Mouse (Mus musculus): Measurements from ENCODE around the gene Eef1akmt3. TPM values are rescaled to one million over a fixed set of nuclear protein-coding genes. Genes with fewer than 3 reads are reported as not detected.
A peak's percentile ranks its signal among the peaks of the same experiment; 100 is the strongest.

Eef1akmt3 gene
- polyA plus RNA-seq, 1 experiment, result 0.11 TPM

DNA sequence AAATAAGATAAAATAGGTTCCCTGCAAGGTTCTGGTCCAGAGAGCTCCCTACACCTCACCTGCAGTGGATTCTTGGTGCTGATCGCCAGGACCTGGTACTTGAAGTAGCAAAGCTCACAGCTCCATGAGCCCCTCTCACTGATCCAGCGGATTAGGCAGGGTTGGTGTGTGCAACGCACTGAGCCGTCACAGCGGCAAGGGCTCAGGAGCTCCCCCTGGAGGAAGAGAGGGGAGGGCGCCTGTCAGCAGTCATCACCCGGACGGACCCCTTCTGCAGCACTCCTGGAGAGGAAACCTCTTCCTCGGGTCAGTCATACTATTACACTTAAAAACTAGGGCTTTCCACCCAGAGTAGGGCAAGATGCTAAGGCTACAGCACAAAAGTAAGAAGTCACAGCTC is 16.8 kb upstream of the Eef1akmt3 start:
- no peaks in the 10 kb centered on the region for H3K79me2 ChIP-seq (ENCODE audit: control insufficient read depth, insufficient read depth)
- H3K27me3 ChIP-seq (ENCODE audit: control insufficient read depth, insufficient read depth, insufficient read length), result no peaks in the 10 kb centered on the region
- H3ac ChIP-seq (ENCODE audit: control insufficient read depth, insufficient read length), result no peak overlapping the region
- H3K4me3 ChIP-seq, result no peak overlapping the region
- no peak for TF ChIP-seq MYOG (IDR thresholded peaks at IDR 0.05; ENCODE audit: control insufficient read depth in 1 of 3, insufficient read depth in 1 of 3, insufficient read length in 2 of 3, low read depth in 2 of 3)
- no peak for TF ChIP-seq MAX (IDR thresholded peaks at IDR 0.05; ENCODE audit: low read depth)
- TF ChIP-seq POLR2A (IDR thresholded peaks at IDR 0.05; ENCODE audit: insufficient read length, low read depth), result no peak
- no peak for TF ChIP-seq POLR2AphosphoS2 (IDR thresholded peaks at IDR 0.05; ENCODE audit: insufficient read length, low read depth)
- no peak for TF ChIP-seq USF1 (IDR thresholded peaks at IDR 0.05; ENCODE audit: low read depth)
- TF ChIP-seq TCF12 (IDR thresholded peaks at IDR 0.05; ENCODE audit: insufficient read depth, poor library complexity, severe bottlenecking), result no peak
- TF ChIP-seq E2F4 (IDR thresholded peaks at IDR 0.05; ENCODE audit: insufficient read depth), result no peak
- no peak for TF ChIP-seq REST (IDR thresholded peaks at IDR 0.05; ENCODE audit: insufficient read depth, insufficient read length)
- TF ChIP-seq CEBPB (IDR thresholded peaks at IDR 0.05; ENCODE audit: insufficient read depth, poor library complexity, severe bottlenecking), result no peak
- no peaks in the 10 kb centered on the region for H3K36me3 ChIP-seq (ENCODE audit: control insufficient read depth, insufficient read depth)
- peak overlapping the region; percentile 51 for H3K4me2 ChIP-seq (ENCODE audit: low read depth)

DNA sequence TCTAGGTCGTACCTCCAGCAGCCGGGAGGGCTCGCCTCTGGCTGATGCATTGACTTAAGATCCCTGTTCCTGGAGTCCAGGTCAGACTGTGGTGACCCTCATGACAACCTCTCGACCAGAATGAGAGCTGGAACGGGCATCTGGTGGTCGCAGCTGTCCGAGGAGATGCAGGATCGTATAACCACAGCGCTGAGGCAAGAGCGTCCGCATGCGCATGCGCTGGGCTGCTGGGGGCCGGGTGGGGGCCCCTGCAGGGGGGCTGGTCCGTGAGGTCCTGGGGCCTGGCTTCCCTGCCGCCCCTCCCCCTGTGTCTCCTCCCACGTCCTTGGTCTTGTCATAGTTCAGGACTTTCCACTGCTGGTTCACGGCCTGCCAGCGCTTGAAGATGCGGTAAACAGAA is 15.2 kb upstream of the Eef1akmt3 start:
- Histone ChIP-seq H3K27me3 (ENCODE audit: control insufficient read depth, insufficient read depth, insufficient read length) (no peaks in the 10 kb centered on the region), H3K4me3 (no peak overlapping the region), H3ac (ENCODE audit: control insufficient read depth, insufficient read length) (no peak overlapping the region), H3K36me3 (ENCODE audit: control insufficient read depth, insufficient read depth) (no peaks in the 10 kb centered on the region), H3K4me2 (ENCODE audit: low read depth) (no peak overlapping the region), H3K79me2 (ENCODE audit: control insufficient read depth, insufficient read depth) (no peaks in the 10 kb centered on the region)
- no peak for TF ChIP-seq USF1 (IDR thresholded peaks at IDR 0.05; ENCODE audit: low read depth)
- TF ChIP-seq CEBPB (IDR thresholded peaks at IDR 0.05; ENCODE audit: insufficient read depth, poor library complexity, severe bottlenecking), result no peak
- no peak for TF ChIP-seq MYOD1 (IDR thresholded peaks at IDR 0.05; ENCODE audit: control insufficient read depth in 1 of 3, insufficient read length in 2 of 3, low read depth in 2 of 3)
- no peak for TF ChIP-seq REST (IDR thresholded peaks at IDR 0.05; ENCODE audit: insufficient read depth, insufficient read length)
- TF ChIP-seq POLR2AphosphoS2 (IDR thresholded peaks at IDR 0.05; ENCODE audit: insufficient read length, low read depth), result no peak
- no peak for TF ChIP-seq SRF (IDR thresholded peaks at IDR 0.05; ENCODE audit: control insufficient read depth, insufficient read length, low read depth)
- TF ChIP-seq POLR2A (IDR thresholded peaks at IDR 0.05; ENCODE audit: insufficient read length, low read depth), result no peak
- TF ChIP-seq E2F4 (IDR thresholded peaks at IDR 0.05; ENCODE audit: insufficient read depth), result no peak
- TF ChIP-seq MAX (IDR thresholded peaks at IDR 0.05; ENCODE audit: low read depth), result no peak
- TF ChIP-seq MYOG (IDR thresholded peaks at IDR 0.05; ENCODE audit: control insufficient read depth in 1 of 3, insufficient read depth in 1 of 3, insufficient read length in 2 of 3, low read depth in 2 of 3), result no peak
- TF ChIP-seq TCF12 (IDR thresholded peaks at IDR 0.05; ENCODE audit: insufficient read depth, poor library complexity, severe bottlenecking), result no peak
- TF ChIP-seq TCF3 (IDR thresholded peaks at IDR 0.05; ENCODE audit: insufficient read length, low read depth), result no peak

- Histone ChIP-seq H3K36me3 (ENCODE audit: control insufficient read depth, insufficient read depth) (no peaks in the 10 kb centered on the region), H3K79me2 (ENCODE audit: control insufficient read depth, insufficient read depth) (no peaks in the 10 kb centered on the region), H3K4me3 (no peak overlapping the region), H3ac (ENCODE audit: control insufficient read depth, insufficient read length) (no peak overlapping the region), H3K27me3 (ENCODE audit: control insufficient read depth, insufficient read depth, insufficient read length) (no peaks in the 10 kb centered on the region), H3K4me2 (ENCODE audit: low read depth) (no peak overlapping the region)
- TF ChIP-seq POLR2AphosphoS2 (IDR thresholded peaks at IDR 0.05; ENCODE audit: insufficient read length, low read depth), result no peak
- TF ChIP-seq CEBPB (IDR thresholded peaks at IDR 0.05; ENCODE audit: insufficient read depth, poor library complexity, severe bottlenecking), result no peak
- no peak for TF ChIP-seq REST (IDR thresholded peaks at IDR 0.05; ENCODE audit: insufficient read depth, insufficient read length)
- TF ChIP-seq USF1 (IDR thresholded peaks at IDR 0.05; ENCODE audit: low read depth), result no peak
- no peak for TF ChIP-seq MYOD1 (IDR thresholded peaks at IDR 0.05; ENCODE audit: control insufficient read depth in 1 of 3, insufficient read length in 2 of 3, low read depth in 2 of 3)
- no peak for TF ChIP-seq TCF12 (IDR thresholded peaks at IDR 0.05; ENCODE audit: insufficient read depth, poor library complexity, severe bottlenecking)
- TF ChIP-seq MAX (IDR thresholded peaks at IDR 0.05; ENCODE audit: low read depth), result no peak
- no peak for TF ChIP-seq TCF3 (IDR thresholded peaks at IDR 0.05; ENCODE audit: insufficient read length, low read depth)
- TF ChIP-seq SRF (IDR thresholded peaks at IDR 0.05; ENCODE audit: control insufficient read depth, insufficient read length, low read depth), result no peak
- TF ChIP-seq POLR2A (IDR thresholded peaks at IDR 0.05; ENCODE audit: insufficient read length, low read depth), result no peak
- no peak for TF ChIP-seq MYOG (IDR thresholded peaks at IDR 0.05; ENCODE audit: control insufficient read depth in 1 of 3, insufficient read depth in 1 of 3, insufficient read length in 2 of 3, low read depth in 2 of 3)
- TF ChIP-seq E2F4 (IDR thresholded peaks at IDR 0.05; ENCODE audit: insufficient read depth), result no peak
Measured at GRCm38 (mm10) chr10:127055406-127055805, 14.1 kb upstream of the Eef1akmt3 start.

GRCm38 (mm10) chr10:127054646-127055045 is 13.3 kb upstream of the Eef1akmt3 start:
- Histone ChIP-seq H3K4me2 (ENCODE audit: low read depth) (no peak overlapping the region), H3K27me3 (ENCODE audit: control insufficient read depth, insufficient read depth, insufficient read length) (peaks cover 2% of the 10 kb centered on the region), H3K79me2 (ENCODE audit: control insufficient read depth, insufficient read depth) (no peaks in the 10 kb centered on the region)

GRCm38 (mm10) chr10:127050119-127050474 is 8.8 kb upstream of the Eef1akmt3 start:
- no peak overlapping the region for H3K4me2 ChIP-seq (ENCODE audit: low read depth)

More at GRCm38 (mm10) chr10:127054646-127055045, 13.3 kb upstream of the Eef1akmt3 start:
- H3K36me3 ChIP-seq (ENCODE audit: control insufficient read depth, insufficient read depth), result no peaks in the 10 kb centered on the region
- TF ChIP-seq REST (IDR thresholded peaks at IDR 0.05; ENCODE audit: insufficient read depth, insufficient read length), result peak; percentile 84
- no peak for TF ChIP-seq CEBPB (IDR thresholded peaks at IDR 0.05; ENCODE audit: insufficient read depth, poor library complexity, severe bottlenecking)
- no peak overlapping the region for H3ac ChIP-seq (ENCODE audit: control insufficient read depth, insufficient read length)
- H3K4me3 ChIP-seq, result no peak overlapping the region

More at GRCm38 (mm10) chr10:127050119-127050474, 8.8 kb upstream of the Eef1akmt3 start:
- Histone ChIP-seq H3K36me3 (ENCODE audit: control insufficient read depth, insufficient read depth) (no peaks in the 10 kb centered on the region), H3K27me3 (ENCODE audit: control insufficient read depth, insufficient read depth, insufficient read length) (peaks cover 9% of the 10 kb centered on the region), H3K4me3 (no peak overlapping the region), H3K79me2 (ENCODE audit: control insufficient read depth, insufficient read depth) (no peaks in the 10 kb centered on the region), H3ac (ENCODE audit: control insufficient read depth, insufficient read length) (no peak overlapping the region)
- TF ChIP-seq REST (IDR thresholded peaks at IDR 0.05; ENCODE audit: insufficient read depth, insufficient read length), result no peak
